Mouse (Mus musculus) spleen, adult 2 months (tissue): ENCODE measurements around the gene Gng12.

ENCODE experiments used
- CTCF ChIP-seq: fragments of 200-500 bp; IDR thresholded peaks from 2 replicates; pipeline ENCODE4 v1.5.1; 2011; ENCODE audit warnings: mild to moderate bottlenecking, inconsistent platforms; ENCODE audit not compliant: insufficient read depth, insufficient read length, insufficient replicate concordance; ENCODE audit errors: extremely low read depth
- POLR2A ChIP-seq: fragments of 200-500 bp; IDR thresholded peaks from 2 replicates; pipeline ENCODE4 v1.6.1; 2011; ENCODE audit warnings: low read depth, low read length, inconsistent platforms

GRCm38 (mm10) chr6:67033604-67034003 lies 137.4 kb downstream of the Gng12 start:
- TF ChIP-seq POLR2A (no peak), CTCF (no peak)
